Mouse (Mus musculus) small intestine, adult 2 months (tissue): ENCODE results near the gene Odf4.

Experiments
- CTCF ChIP-seq: fragments of 200-500 bp; IDR thresholded peaks from 2 replicates; pipeline ENCODE4 v1.5.1; 2012; ENCODE audit warnings: low read depth, mild to moderate bottlenecking, control low read depth, inconsistent platforms, low read length, moderate library complexity, mixed read lengths; ENCODE audit not compliant: insufficient replicate concordance, insufficient read length; ENCODE audit errors: extremely low read depth
- POLR2A ChIP-seq: fragments of 200-500 bp; IDR thresholded peaks from 2 replicates; pipeline ENCODE4 v1.6.1; 2012; ENCODE audit warnings: low read depth, mild to moderate bottlenecking, control low read depth, inconsistent platforms, low read length, moderate library complexity

- no peak for TF ChIP-seq CTCF
- no peak for TF ChIP-seq POLR2A
Observed at GRCm38 (mm10) chr11:68954408-68954807, 27.5 kb upstream of the Odf4 start.
